Mouse (Mus musculus): ENCODE measurements around the gene Vmn1r223.

Gene Vmn1r223

DNA sequence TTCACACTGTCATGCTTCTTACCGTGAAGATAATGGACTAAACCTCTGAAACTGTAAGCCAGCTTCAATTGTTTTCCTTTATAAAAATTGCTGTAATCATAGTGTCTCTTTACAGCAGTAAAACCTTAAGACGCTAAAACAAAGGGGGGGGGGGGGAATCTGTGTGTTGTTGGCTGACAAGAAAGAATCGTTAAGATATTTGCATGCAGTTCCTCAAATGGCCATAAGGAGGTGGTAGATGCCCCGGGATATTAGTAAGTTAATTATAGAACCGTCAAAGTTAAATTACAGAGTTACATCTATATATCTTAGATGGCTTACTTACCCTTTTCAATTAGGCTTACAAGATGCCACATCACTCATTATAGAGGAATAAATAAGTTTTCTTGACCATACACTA, 50.8 kb downstream of the Vmn1r223 start:
- Histone ChIP-seq H3K27me3 (ENCODE audit: control insufficient read depth, insufficient read depth, low read length, poor library complexity, severe bottlenecking) (no peaks in the 10 kb centered on the region), H3K36me3 (ENCODE audit: control insufficient read depth, insufficient read depth, low read length, poor library complexity, severe bottlenecking) (no peaks in the 10 kb centered on the region)
- DNase-seq (ENCODE audit: low read depth, low spot score) = no peak

GRCm38 (mm10) chr13:23298445-23299232, 51.7 kb downstream of the Vmn1r223 start:
- H3K36me3 ChIP-seq (ENCODE audit: control insufficient read depth, insufficient read depth, low read length, poor library complexity, severe bottlenecking) = no peaks in the 10 kb centered on the region
- no peaks in the 10 kb centered on the region for H3K27me3 ChIP-seq (ENCODE audit: control insufficient read depth, insufficient read depth, low read length, poor library complexity, severe bottlenecking)
- no peak for DNase-seq (ENCODE audit: low read depth, low spot score)

GRCm38 (mm10) chr13:23299276-23299998, 52.5 kb downstream of the Vmn1r223 start:
- H3K27me3 ChIP-seq (ENCODE audit: control insufficient read depth, insufficient read depth, low read length, poor library complexity, severe bottlenecking) = no peaks in the 10 kb centered on the region
- no peaks in the 10 kb centered on the region for H3K36me3 ChIP-seq (ENCODE audit: control insufficient read depth, insufficient read depth, low read length, poor library complexity, severe bottlenecking)
- no peak for DNase-seq (ENCODE audit: low read depth, low spot score)

GRCm38 (mm10) chr13:23299999-23300341, 53.0 kb downstream of the Vmn1r223 start:
- DNase-seq (ENCODE audit: low read depth, low spot score) = no peak
- H3K27me3 ChIP-seq (ENCODE audit: control insufficient read depth, insufficient read depth, low read length, poor library complexity, severe bottlenecking) = no peaks in the 10 kb centered on the region
- H3K36me3 ChIP-seq (ENCODE audit: control insufficient read depth, insufficient read depth, low read length, poor library complexity, severe bottlenecking) = no peaks in the 10 kb centered on the region

Measured in splenic B cell, adult 2 months (primary cell).